Mouse (Mus musculus) ovary, postnatal 10 days (tissue): ENCODE data around the gene Snx6.

Experiments used
- DNase-seq: peaks from one replicate; pipeline ENCODE4 v3.0.0; 2022; ENCODE audit warnings: low spot score

The Snx6 gene

GRCm38 (mm10) chr12:54697791-54698250, 97.7 kb downstream of the Snx6 start:
- no peak for DNase-seq

GRCm38 (mm10) chr12:54697003-54697597, 98.4 kb downstream of the Snx6 start:
- DNase-seq, result no peak
